Mouse (Mus musculus) MEL (cell line): ENCODE data around the gene Usp19. TPM values are rescaled to one million over a fixed set of nuclear protein-coding genes. Genes with fewer than 3 reads are reported as not detected.

Experiments
- DNase-seq: peaks from one replicate; pipeline ENCODE4 v3.0.0; 2011; ENCODE audit warnings: low read depth, low spot score
- H3K27ac ChIP-seq: 2 replicates; pipeline ENCODE4 v1.5.1; 2012; ENCODE audit warnings: low read depth, mild to moderate bottlenecking, control low read depth, low read length, moderate library complexity; ENCODE audit not compliant: control insufficient read depth
- H3K27me3 ChIP-seq, 2 experiments: fragments of 150-350 bp in 1 of 2; sonication (generic) in 1 of 2; 2 replicates each; pipeline ENCODE4 v1.6.1; 2012; ENCODE audit warnings: low read length in 2 of 2, mild to moderate bottlenecking in 2 of 2, improper control_type of control experiment in 1 of 2, moderate library complexity in 1 of 2; ENCODE audit not compliant: insufficient read depth in 2 of 2, control insufficient read depth in 1 of 2
- H3K36me3 ChIP-seq, 2 experiments: 2 replicates each; pipeline ENCODE4 v1.6.1; 2012 to 2014; ENCODE audit warnings: low read length in 2 of 2, improper control_type of control experiment in 1 of 2, inconsistent platforms in 1 of 2, mild to moderate bottlenecking in 1 of 2; ENCODE audit not compliant: insufficient read depth in 2 of 2, control insufficient read depth in 1 of 2
- H3K4me1 ChIP-seq, 2 experiments: fragments of 150-350 bp in 1 of 2; sonication (generic) in 1 of 2; 2 replicates each; pipeline ENCODE4 v1.6.1; 2012; ENCODE audit warnings: low read length in 2 of 2, improper control_type of control experiment in 1 of 2, mild to moderate bottlenecking in 1 of 2; ENCODE audit not compliant: insufficient read depth in 2 of 2, control insufficient read depth in 1 of 2
- H3K4me3 ChIP-seq, 2 experiments: fragments of 150-350 bp in 1 of 2; sonication (generic) in 1 of 2; 2 replicates each; pipeline ENCODE4 v1.5.1; 2012; ENCODE audit warnings: low read depth in 2 of 2, low read length in 2 of 2, mild to moderate bottlenecking in 2 of 2, moderate library complexity in 2 of 2, control low read depth in 1 of 2, improper control_type of control experiment in 1 of 2; ENCODE audit not compliant: control insufficient read depth in 1 of 2, insufficient read depth in 1 of 2
- H3K79me2 ChIP-seq: 2 replicates; pipeline ENCODE4 v1.6.1; 2012; ENCODE audit warnings: mild to moderate bottlenecking, low read length, moderate library complexity; ENCODE audit not compliant: control insufficient read depth, poor library complexity, insufficient read depth
- H3K9ac ChIP-seq: 2 replicates; pipeline ENCODE4 v1.6.1; 2012; ENCODE audit warnings: low read depth, mild to moderate bottlenecking, control low read depth, low read length, moderate library complexity; ENCODE audit not compliant: control insufficient read depth, poor library complexity, severe bottlenecking
- H3K9me3 ChIP-seq: fragments of 150-350 bp; sonication (generic); replicated peaks from 2 replicates; pipeline ENCODE4 v1.6.1; 2012; ENCODE audit warnings: mild to moderate bottlenecking, low read length, improper control_type of control experiment, moderate library complexity; ENCODE audit not compliant: insufficient read depth
- CHD1 ChIP-seq: IDR thresholded peaks from 2 replicates; pipeline ENCODE4 v1.6.1; 2012; ENCODE audit warnings: low read depth, mild to moderate bottlenecking, inconsistent platforms, low read length, improper control_type of control experiment
- EP300 ChIP-seq, 2 experiments: IDR thresholded peaks; 2 replicates each; pipeline ENCODE4 v1.6.1; 2011; ENCODE audit warnings: improper control_type of control experiment in 2 of 2, low read length in 2 of 2, low read depth in 1 of 2, mild to moderate bottlenecking in 1 of 2
- ETS1 ChIP-seq: IDR thresholded peaks from 2 replicates; pipeline ENCODE4 v1.6.1; 2012; ENCODE audit warnings: low read depth, mild to moderate bottlenecking, inconsistent platforms, low read length, improper control_type of control experiment, moderate library complexity
- MAX ChIP-seq: IDR thresholded peaks from 2 replicates; pipeline ENCODE4 v1.6.1; 2011; ENCODE audit warnings: low read length, improper control_type of control experiment
- MAZ ChIP-seq: IDR thresholded peaks from 2 replicates; pipeline ENCODE4 v1.6.1; 2012; ENCODE audit warnings: low read depth, mild to moderate bottlenecking, inconsistent platforms, low read length, improper control_type of control experiment
- MEF2A ChIP-seq: IDR thresholded peaks from 2 replicates; pipeline ENCODE4 v1.6.1; 2014; ENCODE audit warnings: low read depth, mild to moderate bottlenecking, inconsistent platforms, low read length, improper control_type of control experiment; ENCODE audit not compliant: poor library complexity, insufficient replicate concordance, severe bottlenecking; ENCODE audit errors: extremely low read depth
- MXI1 ChIP-seq: IDR thresholded peaks from 2 replicates; pipeline ENCODE4 v1.6.1; 2011; ENCODE audit warnings: mild to moderate bottlenecking, low read depth, low read length, improper control_type of control experiment
- MYC ChIP-seq: IDR thresholded peaks from 2 replicates; pipeline ENCODE4 v1.6.1; 2011; ENCODE audit warnings: low read depth, mild to moderate bottlenecking, low read length, improper control_type of control experiment, moderate library complexity
- NELFE ChIP-seq: IDR thresholded peaks from 2 replicates; pipeline ENCODE4 v1.6.1; 2011; ENCODE audit warnings: low read depth, low read length, improper control_type of control experiment
- POLR2A ChIP-seq, 2 experiments: IDR thresholded peaks; 2 replicates each; pipeline ENCODE4 v1.6.1; 2011 to 2012; ENCODE audit warnings: low read length in 2 of 2, mild to moderate bottlenecking in 2 of 2, control low read depth in 1 of 2, improper control_type of control experiment in 1 of 2, low read depth in 1 of 2, moderate library complexity in 1 of 2; ENCODE audit not compliant: control insufficient read depth in 1 of 2, insufficient read depth in 1 of 2, poor library complexity in 1 of 2
- RAD21 ChIP-seq: IDR thresholded peaks from 2 replicates; pipeline ENCODE4 v1.6.1; 2011; ENCODE audit warnings: mild to moderate bottlenecking, low read depth, low read length, improper control_type of control experiment
- RCOR1 ChIP-seq: IDR thresholded peaks from 2 replicates; pipeline ENCODE4 v1.6.1; 2012; ENCODE audit warnings: low read depth, mild to moderate bottlenecking, inconsistent platforms, low read length, improper control_type of control experiment
- SIN3A ChIP-seq: IDR thresholded peaks from 2 replicates; pipeline ENCODE4 v1.6.1; 2012; ENCODE audit warnings: low read length, improper control_type of control experiment, inconsistent platforms
- SMC3 ChIP-seq: IDR thresholded peaks from 2 replicates; pipeline ENCODE4 v1.6.1; 2011; ENCODE audit warnings: low read depth, low read length, improper control_type of control experiment
- TBP ChIP-seq: IDR thresholded peaks from 2 replicates; pipeline ENCODE4 v1.8.0; 2011; ENCODE audit warnings: low read depth, low read length, improper control_type of control experiment
- TCF12 ChIP-seq: IDR thresholded peaks from 2 replicates; pipeline ENCODE4 v1.6.1; 2014; ENCODE audit warnings: low read depth, mild to moderate bottlenecking, inconsistent platforms, low read length, improper control_type of control experiment, moderate library complexity
- USF1 ChIP-seq: IDR thresholded peaks from 2 replicates; pipeline ENCODE4 v1.6.1; 2014; ENCODE audit warnings: low read depth, mild to moderate bottlenecking, inconsistent platforms, low read length, improper control_type of control experiment, moderate library complexity
- ZC3H11A ChIP-seq: IDR thresholded peaks from 2 replicates; pipeline ENCODE4 v1.6.1; 2012; ENCODE audit warnings: low read depth, mild to moderate bottlenecking, inconsistent platforms, low read length, improper control_type of control experiment
- ZKSCAN1 ChIP-seq: IDR thresholded peaks from 2 replicates; pipeline ENCODE4 v1.6.1; 2012; ENCODE audit warnings: low read depth, mild to moderate bottlenecking, inconsistent platforms, low read length, improper control_type of control experiment, moderate library complexity
- ZNF384 ChIP-seq: IDR thresholded peaks from 2 replicates; pipeline ENCODE4 v1.6.1; 2012; ENCODE audit warnings: low read depth, mild to moderate bottlenecking, inconsistent platforms, low read length, improper control_type of control experiment
- polyA plus RNA-seq, 2 experiments: library from polyadenylated mRNA; stranded (reverse) in 1 of 2; unstranded in 1 of 2; fragments of >175 nt in 1 of 2; fragments of >200 nt in 1 of 2; gene quantifications; 2 replicates each; pipeline versions ENCODE4 v1.2.1 to v1.2.4; 2012; ENCODE audit warnings: low replicate concordance in 2 of 2, low read depth in 1 of 2; ENCODE audit not compliant: insufficient read length in 2 of 2, insufficient read depth in 1 of 2, missing spikeins in 1 of 2
- total RNA-seq: library from RNA; depleted of rRNA; stranded (reverse); fragments of 300-350 nt; gene quantifications from 2 replicates; pipeline ENCODE4 v1.2.3, GENCODE M21; 2012

Usp19 gene
- total and polyA plus RNA-seq, 3 experiments: 76.1 to 162 TPM; not detected in 1

DNA sequence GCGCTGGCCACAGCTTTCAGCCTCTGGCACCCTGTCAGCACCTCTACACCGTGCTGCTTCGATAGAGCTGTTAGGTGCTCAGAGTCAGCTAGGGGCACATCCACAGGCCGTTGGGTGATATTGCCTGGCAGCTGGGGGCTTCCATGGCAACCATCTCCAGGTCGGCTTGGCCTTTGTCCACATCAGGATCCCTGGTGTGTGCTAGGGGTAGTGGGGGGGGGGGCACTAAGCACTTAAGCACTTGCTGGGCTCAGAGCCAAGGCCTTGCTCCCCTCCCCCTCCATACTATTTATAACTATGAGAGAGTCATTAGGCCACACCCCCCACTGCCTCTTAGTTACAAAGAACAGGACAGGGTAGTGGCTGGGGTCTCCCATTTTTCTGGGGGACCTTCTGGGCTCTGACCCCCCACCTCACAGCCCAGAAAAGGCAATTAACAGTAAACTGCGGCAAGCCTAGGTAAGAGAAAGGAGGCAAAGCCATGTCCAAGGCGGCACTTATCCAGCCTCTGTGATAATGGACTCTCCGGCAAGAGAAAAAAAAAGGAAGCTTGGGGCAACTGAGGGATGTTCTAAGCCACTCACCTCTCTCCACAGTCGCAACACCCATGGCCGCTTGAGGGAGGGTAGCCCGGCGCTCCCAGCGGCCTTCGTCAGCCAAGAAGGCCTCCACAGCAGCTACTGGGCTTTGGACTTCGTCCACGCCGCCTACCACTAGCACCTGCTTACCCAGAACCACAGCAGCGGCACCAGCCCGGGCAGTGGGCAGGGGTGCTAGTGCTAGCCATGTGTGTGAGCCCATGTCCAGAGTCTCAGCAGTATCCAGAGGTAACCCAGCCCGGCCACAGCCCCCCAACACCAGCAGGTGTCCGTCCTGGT is 39.9 kb upstream of the Usp19 start:
- H3K9me3 ChIP-seq: no peaks in the 10 kb centered on the region
- peak overlapping the region; percentile 90 for H3K27ac ChIP-seq
- TF ChIP-seq ZC3H11A (no peak), MEF2A (peak; percentile 84), ZNF384 (peak; percentile 81), RCOR1 (no peak), ETS1 (peak; percentile 59), NELFE (peak; percentile 30; the same call in 1 of the 2 replicates), SMC3 (no peak), TBP (peak; percentile 40; the same call in 1 of the 2 replicates), MXI1 (no peak), CHD1 (peak; percentile 51), USF1 (no peak), MAX (no peak), MAZ (0 out of 2 replicates have a peak, but pooled peaks have one; percentile 44), MYC (no peak), ZKSCAN1 (no peak), RAD21 (no peak), TCF12 (0 out of 2 replicates have a peak, but pooled peaks have one; percentile 13), EP300 (IDR thresholded peaks at IDR 0.05; ENCODE audit: low read depth in 1 of 2, low read length in 2 of 2) (peak in 1 of 2 experiments; percentile 37; a peak in 1 of 4 replicates), POLR2A (IDR thresholded peaks at IDR 0.05; ENCODE audit: control insufficient read depth in 1 of 2, insufficient read depth in 1 of 2, low read depth in 1 of 2, low read length in 2 of 2, poor library complexity in 1 of 2) (no peak; a peak in 1 of 4 replicates), SIN3A (peak; percentile 51; the same call in 1 of the 2 replicates)
- peak; percentile 80 for DNase-seq
- H3K27me3 ChIP-seq: no peaks in the 10 kb centered on the region
- H3K4me1 ChIP-seq: peaks cover 20 to 49% of the 10 kb centered on the region in 2 experiments
- peak overlapping the region; percentile 69 to 80 for H3K4me3 ChIP-seq
- H3K79me2 ChIP-seq: peaks cover 5% of the 10 kb centered on the region
- H3K36me3 ChIP-seq: peaks cover 0 to 21% of the 10 kb centered on the region in 2 experiments; a peak in 2 of 4 replicates
- peak overlapping the region; percentile 74 for H3K9ac ChIP-seq
